Mouse (Mus musculus): ENCODE results near the gene Zkscan7. TPM values are rescaled to one million over a fixed set of nuclear protein-coding genes. Genes with fewer than 3 reads are reported as not detected.

The Zkscan7 gene
- polyA plus RNA-seq, 1 experiment from 2014 or later, result 2.0 TPM

DNA sequence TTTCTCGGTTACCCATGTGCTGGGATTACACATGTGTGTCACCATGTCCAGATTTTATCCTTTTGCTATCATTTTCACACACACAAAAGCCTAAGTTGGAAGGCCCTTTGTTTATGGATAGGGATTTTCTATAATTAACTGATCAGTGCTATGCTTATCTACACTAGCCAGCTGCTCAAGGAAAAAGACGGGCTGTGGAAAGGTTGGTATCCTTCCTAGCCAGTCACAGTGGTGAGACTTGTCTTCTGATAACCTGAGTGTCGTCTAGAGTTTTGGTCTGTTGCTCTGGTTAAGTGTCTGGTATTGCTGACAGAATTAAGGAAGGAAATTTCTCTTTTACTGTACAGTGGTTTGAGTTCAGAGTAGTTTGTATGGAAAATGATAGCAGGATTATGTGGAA, 43.4 kb downstream of the Zkscan7 start:
- H3K4me3 ChIP-seq (ENCODE audit: low read depth, low read length), result no peak overlapping the region
- peaks cover 76% of the 10 kb centered on the region for H3K36me3 ChIP-seq (ENCODE audit: control insufficient read depth, insufficient read depth, low read length)
- H3K27ac ChIP-seq (replicated peaks; ENCODE audit: low read depth, low read length), result no peak overlapping the region
- H3K9me3 ChIP-seq (ENCODE audit: control insufficient read depth, low read length), result peaks cover 10% of the 10 kb centered on the region; the same call in 1 of the 2 replicates
- no peaks in the 10 kb centered on the region for H3K27me3 ChIP-seq (replicated peaks; ENCODE audit: control insufficient read depth, insufficient read depth, low read length)
- 0 out of 2 replicates have a peak, but pooled peaks cover under 1% of the 10 kb centered on the region for H3K4me1 ChIP-seq (ENCODE audit: control insufficient read depth, insufficient read depth, low read length)
- 93% methylated on average over 3 of the region's 3 CpGs for WGBS
- H3K4me2 ChIP-seq (ENCODE audit: low read depth, low read length), result no peak overlapping the region
- ATAC-seq (ENCODE audit: low read depth) (no peak), DNase-seq (ENCODE audit: low spot score) (no peak)
- H3K9ac ChIP-seq (ENCODE audit: low read depth, low read length), result no peak overlapping the region

Other genes starting within 250 kb of the Zkscan7 start
- not detected in 2 replicates for gene Topaz1, start 138.3 kb upstream of the Zkscan7 start, polyA plus RNA-seq (2014; fragmentation: Nextera tagmentation; extraction: Ambion mirVana)
- 6.1 and 7.2 TPM in 2 replicates for gene Tcaim, start 80.1 kb upstream of the Zkscan7 start, polyA plus RNA-seq (2014; fragmentation: Nextera tagmentation; extraction: Ambion mirVana)
- 0.35 and 0.58 TPM in 2 replicates for gene Gm35549, start 41.6 kb upstream of the Zkscan7 start, polyA plus RNA-seq (2014; fragmentation: Nextera tagmentation; extraction: Ambion mirVana)
- gene Zfp445, start 19.7 kb upstream of the Zkscan7 start, polyA plus RNA-seq (2014; fragmentation: Nextera tagmentation; extraction: Ambion mirVana), result 53.3 and 60.4 TPM in 2 replicates
- gene Zfp105, start 37.4 kb downstream of the Zkscan7 start, polyA plus RNA-seq (2014; fragmentation: Nextera tagmentation; extraction: Ambion mirVana), result 15.5 and 18.1 TPM in 2 replicates
- gene 1110059G10Rik, start 65.3 kb downstream of the Zkscan7 start, polyA plus RNA-seq (2014; fragmentation: Nextera tagmentation; extraction: Ambion mirVana), result 35.0 and 35.9 TPM in 2 replicates
- gene Kif15, start 65.4 kb downstream of the Zkscan7 start, polyA plus RNA-seq (2014; fragmentation: Nextera tagmentation; extraction: Ambion mirVana), result 23.9 and 27.4 TPM in 2 replicates
- 24.5 and 24.6 TPM in 2 replicates for gene Tmem42, start 135.6 kb downstream of the Zkscan7 start, polyA plus RNA-seq (2014; fragmentation: Nextera tagmentation; extraction: Ambion mirVana)
- gene Tgm4, start 149.0 kb downstream of the Zkscan7 start, polyA plus RNA-seq (2014; fragmentation: Nextera tagmentation; extraction: Ambion mirVana), result 0.18 and 0.21 TPM in 2 replicates
- 51.2 and 57.4 TPM in 2 replicates for gene Zdhhc3, start 227.5 kb downstream of the Zkscan7 start, polyA plus RNA-seq (2014; fragmentation: Nextera tagmentation; extraction: Ambion mirVana)
- gene Exosc7, start 227.5 kb downstream of the Zkscan7 start, polyA plus RNA-seq (2014; fragmentation: Nextera tagmentation; extraction: Ambion mirVana), result 84.2 and 100 TPM in 2 replicates

Measured in embryonic facial prominence, embryonic 14.5 days (tissue).